Mouse (Mus musculus): ENCODE measurements around the gene Snu13. TPM values are rescaled to one million over a fixed set of nuclear protein-coding genes. Genes with fewer than 3 reads are reported as not detected.

Snu13 gene
- total RNA-seq, 2 experiments from 2014 or later, result 101 to 113 TPM

DNA sequence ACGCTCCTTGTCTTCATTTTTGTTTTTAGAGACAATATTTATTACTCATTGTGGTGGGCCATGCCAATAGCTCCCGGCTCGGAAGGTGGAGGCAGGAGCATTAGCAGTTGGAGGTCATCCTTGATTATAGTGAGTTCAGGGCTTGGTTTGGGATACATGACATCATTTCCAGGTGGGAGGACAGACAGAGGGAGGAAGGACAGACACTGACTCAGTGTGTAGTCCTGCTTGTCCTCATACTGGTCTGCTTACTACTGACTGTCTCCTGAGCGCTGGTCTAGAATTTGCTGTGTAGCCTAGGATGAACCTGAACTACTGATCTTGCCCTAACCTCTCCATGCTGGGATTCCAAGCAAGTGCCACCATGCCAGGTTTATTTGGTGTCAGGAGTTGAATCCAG, 13.6 kb downstream of the Snu13 start, which contains the start of gene Desi1:
Gene Desi1, minus strand, starts transcription at position 101 of the 400 bp plus-strand sequence.
- no peak for DNase-seq (ENCODE audit: low spot score in 2 of 2)
- intact Hi-C loops (cut with DNase I), result no loop called here

DNA sequence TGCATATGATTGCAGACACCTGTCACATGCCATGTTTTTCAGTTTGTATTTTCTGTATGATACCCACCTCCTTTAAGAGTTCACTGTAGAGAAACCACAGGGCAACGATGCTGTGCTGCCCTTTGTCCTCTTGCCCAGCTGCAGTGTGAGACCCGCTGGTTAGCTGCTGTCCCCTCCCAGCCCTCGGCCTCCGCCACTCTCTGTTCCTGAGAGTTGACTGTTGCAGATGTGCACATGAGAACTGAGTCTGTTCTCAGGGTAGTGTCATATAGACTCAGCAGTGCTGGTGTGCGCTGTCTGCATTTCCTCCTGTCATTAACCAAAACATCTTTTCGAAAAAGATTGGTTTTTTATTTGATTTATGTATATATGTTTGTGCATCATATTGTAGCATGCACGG, 15.0 kb downstream of the Snu13 start:
- no peak for DNase-seq (ENCODE audit: low spot score in 2 of 2)
- intact Hi-C loops (cut with DNase I), result no loop called here

DNA sequence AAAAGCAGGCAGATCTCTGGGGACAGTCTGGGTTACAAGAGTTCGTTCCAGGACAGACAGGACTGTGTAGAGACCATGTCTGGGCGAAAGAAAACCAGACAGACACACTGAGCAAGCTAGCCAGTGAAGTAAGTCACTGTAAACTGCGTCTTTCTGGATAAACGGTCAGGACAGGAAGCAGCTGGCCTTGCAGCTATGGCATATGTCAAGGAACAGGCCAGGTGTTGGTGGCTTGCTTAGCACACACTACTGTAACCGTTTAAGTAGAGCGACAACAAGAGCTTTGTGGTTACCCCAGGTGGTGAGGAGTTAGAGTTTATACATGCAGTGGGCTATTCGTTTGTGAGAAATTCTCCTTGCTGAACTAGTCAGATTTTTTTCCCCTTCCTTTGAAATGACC, 19.7 kb downstream of the Snu13 start:
- intact Hi-C loops (cut with DNase I), result no loop called here
- DNase-seq (ENCODE audit: low spot score in 2 of 2), result no peak

GRCm38 (mm10) chr15:82027276-82027675, 20.1 kb downstream of the Snu13 start:
- intact Hi-C loops (cut with DNase I), result no loop called here
- no peak for DNase-seq (ENCODE audit: low spot score in 2 of 2)

GRCm38 (mm10) chr15:82023965-82024635, 23.3 kb downstream of the Snu13 start:
- no peak for DNase-seq (ENCODE audit: low spot score in 2 of 2)

DNA sequence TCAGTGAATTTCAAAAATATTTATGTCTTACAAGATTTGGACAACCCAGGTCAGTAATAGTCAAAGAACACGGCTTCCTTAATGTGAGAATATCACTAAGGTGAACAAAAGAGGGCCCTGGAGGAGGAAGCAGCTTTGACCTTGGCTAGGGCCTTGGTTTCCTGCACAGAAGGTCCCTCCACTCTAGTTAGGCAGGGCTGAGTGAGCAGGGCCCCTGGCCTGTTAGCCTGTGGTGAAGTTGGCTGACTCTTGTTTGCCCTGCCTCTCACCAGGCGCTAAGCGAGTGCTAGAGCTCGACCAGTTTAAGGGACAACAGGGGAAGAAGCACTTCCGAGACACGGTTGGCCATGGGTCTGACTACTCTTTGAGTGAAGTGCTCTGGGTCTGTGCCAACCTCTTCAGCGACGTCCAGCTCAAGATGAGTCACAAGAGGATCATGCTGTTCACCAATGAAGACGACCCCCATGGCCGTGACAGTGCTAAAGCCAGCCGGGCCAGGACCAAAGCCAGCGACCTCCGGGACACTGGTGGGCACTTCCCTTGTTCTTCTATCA, 24.8 kb downstream of the Snu13 start:
- DNase-seq (ENCODE audit: low spot score in 2 of 2), result no peak
- intact Hi-C loops (cut with DNase I), result no loop called here

More at GRCm38 (mm10) chr15:82023965-82024635, 23.3 kb downstream of the Snu13 start:
- intact Hi-C loops (cut with DNase I), result no loop called here

GRCm38 (mm10) chr15:82019288-82019687, 28.1 kb downstream of the Snu13 start:
- intact Hi-C loops (cut with DNase I), result no loop called here
- DNase-seq (ENCODE audit: low spot score in 2 of 2), result no peak

GRCm38 (mm10) chr15:82017461-82017860, 29.9 kb downstream of the Snu13 start:
- DNase-seq (ENCODE audit: low spot score in 2 of 2), result no peak
- intact Hi-C loops (cut with DNase I), result no loop called here

DNA sequence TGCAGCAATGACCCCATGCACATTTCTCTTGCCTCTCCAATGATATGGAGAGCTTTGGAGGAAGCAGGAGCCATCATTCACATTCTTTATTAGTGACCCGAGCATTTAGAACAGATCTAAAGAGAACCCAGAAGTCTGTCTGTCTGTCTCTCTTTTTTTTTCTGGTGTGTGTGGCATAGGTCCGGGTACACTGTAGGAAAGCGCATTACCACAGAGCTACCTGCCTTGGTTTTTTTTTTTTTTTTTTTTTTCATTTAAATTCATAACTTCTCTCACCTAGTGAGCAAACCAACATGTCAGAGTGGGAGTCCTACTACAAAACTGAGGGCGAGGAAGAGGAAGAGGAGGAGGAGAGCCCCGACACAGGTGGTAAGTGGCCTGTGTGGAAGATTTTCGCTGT, 30.6 kb downstream of the Snu13 start:
- no peak for DNase-seq (ENCODE audit: low spot score in 2 of 2)
- intact Hi-C loops (cut with DNase I), result no loop called here

- intact Hi-C loops (cut with DNase I), result no loop called here
- DNase-seq (ENCODE audit: low spot score in 2 of 2), result peak; percentile 99 to 100
These were observed 31.1 kb downstream of the Snu13 start for GRCm38 (mm10) chr15:82016101-82016808.

- intact Hi-C loops (cut with DNase I), result loop anchor here (1.0 kb wide), 1 partner anchor 58 kb away; no protein-coding TSS in a partner anchor
- DNase-seq (ENCODE audit: low spot score in 2 of 2), result peak; percentile 27 to 35
These were observed 31.9 kb downstream of the Snu13 start for GRCm38 (mm10) chr15:82015392-82016100.

DNA sequence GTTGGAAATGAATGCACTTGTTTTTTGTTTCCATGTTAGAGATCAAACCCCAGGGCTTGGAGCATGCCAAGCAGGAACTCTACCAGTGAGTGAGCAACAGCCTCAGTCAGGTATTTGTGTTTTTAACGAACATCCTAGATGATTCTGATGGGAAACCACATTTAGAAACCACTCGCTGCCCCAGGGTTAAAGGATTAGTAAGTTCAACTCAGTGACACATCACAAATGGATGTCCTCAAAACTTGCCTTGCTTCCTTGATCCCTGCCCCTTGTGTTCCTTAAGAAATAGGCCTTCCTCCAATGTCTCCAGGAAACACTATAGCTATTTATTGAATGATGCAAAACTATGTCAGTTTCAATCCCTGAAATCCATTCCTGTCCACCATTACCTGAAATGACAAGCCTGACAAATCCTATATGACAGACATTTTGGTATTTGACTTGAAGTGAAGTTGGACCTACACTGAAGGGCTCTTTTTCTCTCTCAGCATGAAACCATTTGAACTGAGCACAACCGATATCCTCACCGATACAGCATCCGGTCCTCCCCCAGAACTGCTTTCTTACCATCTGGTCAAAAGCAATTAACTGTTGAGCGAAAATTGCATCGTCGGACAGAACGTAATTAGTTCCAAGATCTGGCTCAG, 32.5 kb downstream of the Snu13 start:
- intact Hi-C loops (cut with DNase I), result loop anchor here (1.0 kb wide), 1 partner anchor 58 kb away; no protein-coding TSS in a partner anchor
- no peak for DNase-seq (ENCODE audit: low spot score in 2 of 2)

- intact Hi-C loops (cut with DNase I), result no loop called here
- no peak for DNase-seq (ENCODE audit: low spot score in 2 of 2)
These were observed 35.5 kb downstream of the Snu13 start for GRCm38 (mm10) chr15:82011947-82012346.

DNA sequence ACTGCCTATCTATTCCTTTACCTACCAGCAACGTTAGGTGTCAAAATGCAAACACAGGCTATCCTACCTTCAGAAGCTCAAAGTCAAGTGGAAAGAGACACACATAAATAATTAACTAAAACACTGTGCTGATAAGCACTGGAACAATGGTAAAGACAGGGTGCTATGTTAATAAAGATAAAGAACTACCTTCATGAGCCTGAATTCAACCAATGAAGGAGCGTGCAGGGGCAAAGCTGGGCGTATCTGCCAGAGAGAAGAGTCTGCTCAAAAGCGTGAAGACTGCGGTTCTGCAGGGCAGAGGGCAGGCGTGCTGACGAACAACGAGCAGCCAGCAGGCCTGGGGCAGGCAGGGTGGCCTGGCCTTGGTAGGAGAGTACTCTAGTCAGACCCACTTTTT, 43.1 kb downstream of the Snu13 start:
- intact Hi-C loops (cut with DNase I), result no loop called here
- no peak for DNase-seq (ENCODE audit: low spot score in 2 of 2)

DNA sequence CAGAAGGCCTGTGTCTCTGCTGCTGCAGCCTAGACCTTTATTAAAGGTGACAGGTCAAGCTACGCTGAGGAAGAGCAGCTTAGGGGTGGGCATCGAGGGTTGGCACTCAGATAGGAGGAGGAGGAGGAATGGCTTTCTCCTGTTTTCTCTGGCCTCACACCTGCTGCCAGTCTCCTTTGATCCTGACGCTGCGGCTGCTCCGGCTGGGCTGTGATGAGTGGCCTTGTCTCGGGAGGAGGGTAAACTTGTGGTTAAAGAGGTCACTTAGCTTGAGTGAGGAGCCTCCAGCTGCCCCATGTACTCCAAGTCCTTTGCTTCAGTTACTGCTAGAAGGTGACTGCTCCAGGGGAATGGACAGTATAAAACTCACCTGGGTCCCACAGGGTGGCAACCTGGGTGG, 53.4 kb downstream of the Snu13 start:
- intact Hi-C loops (cut with DNase I), result no loop called here
- no peak for DNase-seq (ENCODE audit: low spot score in 2 of 2)

DNA sequence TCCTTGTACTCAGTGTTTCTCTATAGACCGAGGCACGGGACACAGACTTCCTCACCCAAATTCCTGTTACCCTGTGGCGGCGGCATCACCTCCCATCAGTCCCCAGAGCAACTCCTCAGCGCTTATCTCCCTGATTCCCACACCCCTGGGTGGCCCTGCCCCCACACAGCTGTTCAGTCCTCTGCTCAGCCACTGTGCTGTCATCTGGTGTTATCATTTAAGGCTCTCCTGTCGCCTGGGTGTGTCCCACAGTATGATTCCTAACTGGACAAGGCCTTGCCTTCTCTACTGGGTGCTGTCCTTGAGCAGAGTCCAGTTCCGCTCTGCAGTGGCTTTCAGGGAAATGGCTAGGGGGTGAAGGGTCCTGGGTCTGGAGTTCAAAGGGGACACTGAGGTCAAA, 56.8 kb downstream of the Snu13 start:
- no peak for DNase-seq (ENCODE audit: low spot score in 2 of 2)
- intact Hi-C loops (cut with DNase I), result no loop called here
